Mouse (Mus musculus): Measurements from ENCODE around the gene Sec22b. TPM values are rescaled to one million over a fixed set of nuclear protein-coding genes. Genes with fewer than 3 reads are reported as not detected.

Gene Sec22b
- polyA plus RNA-seq, 1 experiment from 2014 or later = 109 TPM

DNA sequence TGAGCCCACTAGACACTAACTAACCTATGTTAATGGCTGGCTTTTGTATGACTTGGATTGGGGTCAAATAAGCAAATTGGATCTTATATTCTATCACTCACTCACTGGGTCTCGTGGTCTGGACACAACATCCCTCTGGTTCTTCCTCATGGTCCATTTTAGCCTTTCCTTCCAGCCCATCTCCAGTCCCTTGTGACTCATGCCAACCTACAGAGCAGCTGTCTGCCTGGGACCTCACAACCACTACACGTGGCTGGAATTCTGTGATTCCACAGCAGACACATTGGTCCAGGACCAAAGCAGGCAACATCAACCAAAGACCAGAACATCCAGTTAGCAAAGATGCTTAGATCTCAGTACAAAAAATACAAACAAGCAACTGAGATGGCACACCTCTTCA lies 24.3 kb downstream of the Sec22b start:
- Histone ChIP-seq H3K27me3 (replicated peaks; ENCODE audit: control insufficient read depth, insufficient read depth, low read length) (no peaks in the 10 kb centered on the region), H3K36me3 (ENCODE audit: control insufficient read depth, insufficient read depth, low read length) (peaks cover 4% of the 10 kb centered on the region; the same call in 1 of the 2 replicates), H3K4me1 (replicated peaks; ENCODE audit: control insufficient read depth, insufficient read depth, low read length) (peaks cover 5% of the 10 kb centered on the region), H3K4me3 (ENCODE audit: low read depth, low read length) (no peak overlapping the region), H3K4me2 (no peak overlapping the region), H3K9ac (ENCODE audit: low read depth, low read length) (no peak overlapping the region), H3K27ac (ENCODE audit: low read depth, low read length) (no peak overlapping the region), H3K9me3 (ENCODE audit: control insufficient read depth, low read length) (no peaks in the 10 kb centered on the region)
- no peak for ATAC-seq (replicated peaks; ENCODE audit: low FRiP score)
- 89% methylated on average over 2 of the region's 2 CpGs for WGBS
- DNase-seq (ENCODE audit: low spot score) = no peak

DNA sequence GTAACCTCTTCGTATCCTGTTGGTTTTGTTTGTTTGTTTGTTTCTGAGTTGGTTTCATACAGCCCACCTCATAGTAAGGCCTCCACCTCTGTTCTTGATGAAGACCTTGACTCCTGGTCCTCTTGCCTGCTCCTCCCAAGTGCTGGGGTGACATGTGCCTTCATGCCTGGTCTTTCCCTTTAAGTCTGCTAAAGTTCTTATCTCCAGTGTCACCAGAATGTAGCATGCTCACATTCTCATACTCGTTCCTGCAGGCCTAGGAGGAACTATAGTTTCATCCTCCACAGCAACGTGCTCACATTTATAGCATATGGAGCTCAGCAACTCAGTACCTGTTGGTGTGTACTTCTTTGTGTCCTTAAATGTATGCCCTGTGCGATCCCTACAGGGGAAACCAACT lies 26.3 kb downstream of the Sec22b start:
- Histone ChIP-seq H3K4me1 (replicated peaks; ENCODE audit: control insufficient read depth, insufficient read depth, low read length) (peaks cover 23% of the 10 kb centered on the region), H3K36me3 (ENCODE audit: control insufficient read depth, insufficient read depth, low read length) (no peaks in the 10 kb centered on the region; the same call in 1 of the 2 replicates), H3K9me3 (ENCODE audit: control insufficient read depth, low read length) (no peaks in the 10 kb centered on the region), H3K4me3 (ENCODE audit: low read depth, low read length) (no peak overlapping the region), H3K27ac (ENCODE audit: low read depth, low read length) (no peak overlapping the region), H3K27me3 (replicated peaks; ENCODE audit: control insufficient read depth, insufficient read depth, low read length) (no peaks in the 10 kb centered on the region), H3K4me2 (no peak overlapping the region), H3K9ac (ENCODE audit: low read depth, low read length) (no peak overlapping the region)
- WGBS = 61% methylated on average over 4 of the region's 4 CpGs
- no peak for ATAC-seq (replicated peaks; ENCODE audit: low FRiP score)
- no peak for DNase-seq (ENCODE audit: low spot score)

DNA sequence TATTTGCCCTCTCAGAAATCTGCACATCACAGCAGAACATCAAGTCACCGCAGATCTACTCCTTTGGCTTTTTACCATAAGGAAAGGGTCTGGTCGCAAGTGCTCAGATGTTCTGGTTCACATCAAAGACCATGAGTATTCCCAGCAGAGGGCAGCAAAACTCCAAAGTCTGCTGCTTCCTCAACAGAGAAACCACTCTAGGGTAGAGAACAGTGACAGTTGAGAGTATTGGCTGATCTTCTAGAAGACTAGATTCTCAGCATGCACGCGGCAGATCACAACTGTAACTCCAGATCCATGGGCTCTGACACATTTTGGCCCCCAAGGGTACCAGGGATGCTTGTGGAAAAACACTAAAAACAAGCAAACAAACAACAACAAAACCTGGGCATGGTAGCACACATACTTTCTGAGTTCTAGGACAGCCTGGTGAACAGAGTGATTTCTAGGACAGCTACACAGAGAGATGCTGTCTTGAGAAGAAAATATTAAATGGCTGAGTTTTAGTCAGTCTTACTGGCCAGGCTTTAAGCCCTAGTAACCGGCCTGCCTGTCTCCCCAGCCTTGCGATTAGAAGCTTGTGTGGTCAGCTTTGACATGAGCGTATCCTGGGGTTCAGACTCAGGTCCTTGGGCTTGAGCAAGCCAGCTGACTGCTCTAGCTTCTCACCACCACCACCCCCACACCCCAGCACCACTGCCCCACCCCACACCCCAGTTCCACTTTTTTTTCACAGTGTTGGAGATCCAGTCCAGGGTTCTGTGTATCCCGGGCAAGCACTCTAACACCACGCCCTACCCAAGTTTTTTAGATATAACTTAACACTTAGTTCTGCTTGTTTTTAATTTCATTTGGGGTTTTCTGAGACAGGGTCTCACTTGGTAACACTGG lies 28.2 kb downstream of the Sec22b start:
- Histone ChIP-seq H3K36me3 (ENCODE audit: control insufficient read depth, insufficient read depth, low read length) (no peaks in the 10 kb centered on the region; the same call in 1 of the 2 replicates), H3K4me3 (ENCODE audit: low read depth, low read length) (no peak overlapping the region), H3K27me3 (replicated peaks; ENCODE audit: control insufficient read depth, insufficient read depth, low read length) (no peaks in the 10 kb centered on the region), H3K27ac (ENCODE audit: low read depth, low read length) (no peak overlapping the region), H3K9me3 (ENCODE audit: control insufficient read depth, low read length) (no peaks in the 10 kb centered on the region), H3K4me1 (replicated peaks; ENCODE audit: control insufficient read depth, insufficient read depth, low read length) (peaks cover 32% of the 10 kb centered on the region), H3K9ac (ENCODE audit: low read depth, low read length) (no peak overlapping the region), H3K4me2 (no peak overlapping the region)
- ATAC-seq (replicated peaks; ENCODE audit: low FRiP score) = peak; percentile 53
- 53% methylated on average over 9 of the region's 9 CpGs for WGBS
- peak; percentile 70 for DNase-seq (ENCODE audit: low spot score)

DNA sequence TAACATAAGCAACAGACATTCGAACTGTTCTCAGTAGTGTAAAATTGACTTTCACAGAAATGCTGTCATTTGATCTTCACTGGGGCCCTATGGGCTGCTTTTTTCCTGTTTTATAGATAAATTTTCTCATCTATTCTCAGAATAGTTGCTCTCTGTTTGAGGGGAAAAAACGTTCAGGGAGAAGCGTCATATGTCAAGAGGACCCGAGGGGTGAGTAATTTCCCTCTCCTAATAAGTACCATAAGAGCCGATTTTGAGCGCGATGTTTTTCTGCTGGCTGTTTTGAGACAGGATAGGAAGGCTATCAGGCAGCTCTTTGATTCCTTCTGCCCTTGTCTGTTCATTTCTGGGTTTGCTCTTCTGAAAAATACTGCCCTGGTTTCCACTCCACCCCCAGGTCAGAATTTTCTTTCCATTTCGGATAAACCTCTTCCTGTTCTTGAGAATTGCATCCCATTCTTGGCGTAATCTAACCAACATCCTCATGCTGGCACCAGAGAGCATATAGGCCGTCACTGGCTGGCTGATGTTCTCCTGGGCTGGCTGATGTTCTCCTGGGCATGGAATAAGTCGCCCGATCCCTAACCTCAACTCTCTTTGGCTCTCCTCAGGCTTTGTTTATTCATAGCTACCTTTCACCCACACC lies 29.3 kb downstream of the Sec22b start:
- Histone ChIP-seq H3K4me1 (replicated peaks; ENCODE audit: control insufficient read depth, insufficient read depth, low read length) (peaks cover 32% of the 10 kb centered on the region), H3K27ac (ENCODE audit: low read depth, low read length) (no peak overlapping the region), H3K4me3 (ENCODE audit: low read depth, low read length) (no peak overlapping the region), H3K27me3 (replicated peaks; ENCODE audit: control insufficient read depth, insufficient read depth, low read length) (no peaks in the 10 kb centered on the region), H3K9me3 (ENCODE audit: control insufficient read depth, low read length) (no peaks in the 10 kb centered on the region), H3K9ac (ENCODE audit: low read depth, low read length) (no peak overlapping the region), H3K4me2 (peak overlapping the region; percentile 4; the same call in 1 of the 2 replicates), H3K36me3 (ENCODE audit: control insufficient read depth, insufficient read depth, low read length) (no peaks in the 10 kb centered on the region; the same call in 1 of the 2 replicates)
- WGBS = 44% methylated on average over 12 of the region's 12 CpGs
- ATAC-seq (replicated peaks; ENCODE audit: low FRiP score) (no peak), DNase-seq (ENCODE audit: low spot score) (no peak)

DNA sequence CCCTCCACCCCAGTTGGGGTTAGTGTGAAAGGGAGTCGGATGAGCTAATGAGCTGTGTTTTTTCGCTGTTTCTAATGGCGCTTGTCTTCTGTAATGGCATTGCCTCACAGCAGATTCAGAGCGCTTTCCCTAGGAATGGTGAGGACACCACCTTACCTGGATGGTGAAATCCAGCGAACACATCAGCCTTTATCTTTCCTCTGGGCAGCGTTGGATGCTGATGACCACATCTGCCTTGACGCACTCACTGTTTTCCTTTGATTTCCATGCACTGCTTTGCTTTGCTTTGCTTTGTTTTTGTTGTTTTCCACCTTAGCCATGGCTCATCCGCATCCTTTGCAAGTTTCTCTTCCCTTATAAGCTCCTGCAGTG lies 29.8 kb downstream of the Sec22b start:
- no peak for ATAC-seq (replicated peaks; ENCODE audit: low FRiP score)
- Histone ChIP-seq H3K36me3 (ENCODE audit: control insufficient read depth, insufficient read depth, low read length) (no peaks in the 10 kb centered on the region; the same call in 1 of the 2 replicates), H3K4me1 (replicated peaks; ENCODE audit: control insufficient read depth, insufficient read depth, low read length) (peaks cover 32% of the 10 kb centered on the region), H3K4me3 (ENCODE audit: low read depth, low read length) (no peak overlapping the region), H3K9ac (ENCODE audit: low read depth, low read length) (no peak overlapping the region), H3K27ac (ENCODE audit: low read depth, low read length) (no peak overlapping the region), H3K4me2 (no peak overlapping the region), H3K27me3 (replicated peaks; ENCODE audit: control insufficient read depth, insufficient read depth, low read length) (no peaks in the 10 kb centered on the region), H3K9me3 (ENCODE audit: control insufficient read depth, low read length) (no peaks in the 10 kb centered on the region)
- WGBS = 72% methylated on average over 8 of the region's 8 CpGs
- no peak for DNase-seq (ENCODE audit: low spot score)

DNA sequence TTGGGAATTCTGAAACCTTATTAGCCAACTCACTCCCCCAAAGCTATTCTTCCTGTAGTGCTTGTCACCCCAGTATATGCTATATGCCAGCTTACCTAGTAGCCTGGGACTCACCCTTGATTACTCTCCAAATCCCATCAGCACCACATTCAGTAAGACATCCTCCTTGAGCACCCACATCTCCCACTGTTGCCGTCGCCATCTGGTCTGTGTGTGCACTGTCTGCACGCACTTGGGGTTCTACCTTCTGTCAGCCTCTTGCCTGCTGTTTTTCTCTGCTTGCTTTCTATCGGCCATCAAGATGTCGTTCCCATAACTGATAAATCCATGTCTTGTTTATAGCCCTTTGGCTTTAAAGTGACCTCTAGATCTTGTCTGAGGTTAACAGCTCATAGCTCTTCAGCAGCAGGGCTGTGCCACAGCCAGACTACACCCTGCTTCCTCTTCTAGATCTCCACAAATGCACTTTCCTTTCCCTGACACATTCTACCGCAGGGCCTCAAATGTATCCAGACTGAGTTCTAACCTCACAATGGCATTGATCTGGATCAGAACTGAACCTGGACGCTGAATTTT lies 30.4 kb downstream of the Sec22b start:
- H3K4me2 ChIP-seq = peak overlapping the region; percentile 62
- no peaks in the 10 kb centered on the region; the same call in 1 of the 2 replicates for H3K36me3 ChIP-seq (ENCODE audit: control insufficient read depth, insufficient read depth, low read length)
- peaks cover 33% of the 10 kb centered on the region for H3K4me1 ChIP-seq (replicated peaks; ENCODE audit: control insufficient read depth, insufficient read depth, low read length)
- H3K9me3 ChIP-seq (ENCODE audit: control insufficient read depth, low read length) = no peaks in the 10 kb centered on the region
- no peak overlapping the region for H3K27ac ChIP-seq (ENCODE audit: low read depth, low read length)
- DNase-seq (ENCODE audit: low spot score) (no peak), ATAC-seq (replicated peaks; ENCODE audit: low FRiP score) (no peak)
- H3K9ac ChIP-seq (ENCODE audit: low read depth, low read length) = no peak overlapping the region
- WGBS = 59% methylated on average over 7 of the region's 7 CpGs
- no peaks in the 10 kb centered on the region for H3K27me3 ChIP-seq (replicated peaks; ENCODE audit: control insufficient read depth, insufficient read depth, low read length)
- H3K4me3 ChIP-seq (ENCODE audit: low read depth, low read length) = no peak overlapping the region

DNA sequence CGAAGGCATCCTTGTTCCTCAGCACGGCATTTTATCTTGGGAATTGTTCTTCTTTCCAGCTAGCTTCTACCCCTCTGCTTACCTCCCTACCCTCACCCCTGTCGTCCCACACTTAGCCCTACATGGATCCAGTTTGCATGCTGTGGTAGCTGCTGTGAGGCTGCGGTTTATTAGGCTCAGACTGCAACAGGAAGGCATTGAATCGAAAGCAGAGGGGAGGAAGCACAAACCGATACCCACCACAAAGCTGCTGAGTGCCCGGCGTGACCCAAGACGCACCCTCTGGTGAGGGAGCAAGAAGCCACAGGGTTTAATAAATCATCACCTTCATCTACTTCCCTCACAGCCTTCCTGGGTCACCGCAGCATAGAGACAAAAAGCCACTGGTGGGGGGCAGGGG lies 31.1 kb downstream of the Sec22b start:
- H3K9ac ChIP-seq (ENCODE audit: low read depth, low read length) = peak overlapping the region; percentile 17; the same call in 1 of the 2 replicates
- 14% methylated on average over 10 of the region's 10 CpGs for WGBS
- peaks cover 38% of the 10 kb centered on the region for H3K4me1 ChIP-seq (replicated peaks; ENCODE audit: control insufficient read depth, insufficient read depth, low read length)
- H3K4me2 ChIP-seq = peak overlapping the region; percentile 62
- no peaks in the 10 kb centered on the region; the same call in 1 of the 2 replicates for H3K36me3 ChIP-seq (ENCODE audit: control insufficient read depth, insufficient read depth, low read length)
- H3K27me3 ChIP-seq (replicated peaks; ENCODE audit: control insufficient read depth, insufficient read depth, low read length) = no peaks in the 10 kb centered on the region
- no peaks in the 10 kb centered on the region for H3K9me3 ChIP-seq (ENCODE audit: control insufficient read depth, low read length)
- peak overlapping the region; percentile 30; the same call in 1 of the 2 replicates for H3K4me3 ChIP-seq (ENCODE audit: low read depth, low read length)
- no peak overlapping the region for H3K27ac ChIP-seq (ENCODE audit: low read depth, low read length)
- DNase-seq (ENCODE audit: low spot score) (no peak), ATAC-seq (replicated peaks; ENCODE audit: low FRiP score) (no peak)

DNA sequence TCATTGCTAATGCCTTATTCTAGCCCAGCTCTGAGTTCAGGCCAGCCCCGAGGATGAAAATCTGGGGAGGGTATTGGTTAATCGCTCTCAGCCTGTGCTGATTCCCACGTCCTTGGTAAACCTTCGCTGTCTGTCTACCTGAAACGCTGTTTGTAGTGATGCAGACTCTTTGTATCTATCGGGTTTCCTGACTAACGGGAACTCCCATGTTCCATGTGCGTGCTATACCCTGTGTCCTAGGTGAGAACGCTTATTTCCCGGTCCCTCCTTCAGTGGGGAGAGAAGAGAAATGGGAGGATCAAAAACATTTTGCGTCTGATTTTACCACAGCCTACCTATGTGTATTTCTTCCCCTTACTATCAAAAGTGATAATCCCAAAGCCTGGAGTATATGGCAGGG lies 31.8 kb downstream of the Sec22b start:
- 31% methylated on average over 11 of the region's 11 CpGs for WGBS
- Histone ChIP-seq H3K9ac (ENCODE audit: low read depth, low read length) (no peak overlapping the region), H3K9me3 (ENCODE audit: control insufficient read depth, low read length) (no peaks in the 10 kb centered on the region), H3K27me3 (replicated peaks; ENCODE audit: control insufficient read depth, insufficient read depth, low read length) (no peaks in the 10 kb centered on the region), H3K27ac (ENCODE audit: low read depth, low read length) (no peak overlapping the region), H3K36me3 (ENCODE audit: control insufficient read depth, insufficient read depth, low read length) (no peaks in the 10 kb centered on the region; the same call in 1 of the 2 replicates), H3K4me3 (ENCODE audit: low read depth, low read length) (no peak overlapping the region), H3K4me1 (replicated peaks; ENCODE audit: control insufficient read depth, insufficient read depth, low read length) (peaks cover 44% of the 10 kb centered on the region), H3K4me2 (peak overlapping the region; percentile 62)
- no peak for ATAC-seq (replicated peaks; ENCODE audit: low FRiP score)
- DNase-seq (ENCODE audit: low spot score) = no peak
